8 mouse cellular contexts compared by ENCODE assay signal in genomic region chr6:50109757-50110378, GRCm38 (mm10). TPM values are rescaled to one million over a fixed set of nuclear protein-coding genes. Genes with fewer than 3 reads are reported as not detected.
DNase-seq lines count a peak whose midpoint lies in the region; ATAC-seq and TF ChIP-seq lines count a peak whose summit lies in the region.

Mpp6 (plus strand) TSS chr6:50110241.

- peak within 1 kb of the TSS; percentile 79 for H3K27ac ChIP-seq in cerebellum, adult 2 months (ENCODE audit: insufficient read depth, low read length)
- H3K27ac ChIP-seq in forebrain, postnatal 0 days (ENCODE audit: low read depth, low read length), result peak within 1 kb of the TSS; percentile 92
- peak within 1 kb of the TSS; percentile 72 for H3K27ac ChIP-seq in lung, embryonic 16.5 days (ENCODE audit: low read length)

- peak; percentile 62 for ATAC-seq in G1E (ENCODE audit: extremely low read depth, insufficient number of reproducible peaks, low FRiP score, poor library complexity, severe bottlenecking)
- peak; percentile 89 for ATAC-seq in forebrain, postnatal 0 days
- peak; percentile 95 for ATAC-seq in lung, embryonic 16.5 days (ENCODE audit: low read depth)

- peak within 1 kb of the TSS; percentile 90 for H3K4me2 ChIP-seq in forebrain, postnatal 0 days (ENCODE audit: low read depth)
- H3K4me2 ChIP-seq in lung, embryonic 16.5 days (ENCODE audit: low read depth, low read length), result peak within 1 kb of the TSS; percentile 70

- peak; percentile 79 for DNase-seq in G1E (ENCODE audit: low spot score)
- DNase-seq in cerebellum, adult 2 months, result peak; percentile 84 to 88
- DNase-seq in forebrain, postnatal 0 days, result peak; percentile 86
- DNase-seq in heart, postnatal 36 days, result peak; percentile 78 to 86
- DNase-seq in layer of hippocampus, adult 8-10 months (ENCODE audit: low spot score in 2 of 2), result peak; percentile 47 to 58
- DNase-seq in ovary, adult 18-20 months (ENCODE audit: low spot score), result peak; percentile 70
- peak; percentile 77 for DNase-seq in thymus, postnatal 0 days (ENCODE audit: low spot score)

- WGBS in cerebellum, adult 2 months, result under 1% methylated on average over 68 of the region's 74 CpGs
- WGBS in forebrain, postnatal 0 days, result under 1% methylated on average over 43 of the region's 74 CpGs
- under 1% methylated on average over 28 of the region's 74 CpGs for WGBS in lung, embryonic 16.5 days

- peaks cover 5% of the 10 kb centered on the region for H3K36me3 ChIP-seq in G1E (replicated peaks)
- H3K36me3 ChIP-seq in forebrain, postnatal 0 days (ENCODE audit: insufficient read depth), result no peaks in the 10 kb centered on the region
- H3K36me3 ChIP-seq in lung, embryonic 16.5 days (ENCODE audit: control insufficient read depth, insufficient read depth, low read length), result no peaks in the 10 kb centered on the region

- peak within 1 kb of the TSS; percentile 83 for H3K4me3 ChIP-seq in G1E (ENCODE audit: low read depth, low read length)
- H3K4me3 ChIP-seq in cerebellum, adult 2 months (replicated peaks; ENCODE audit: insufficient read depth, low read depth, low read length), result peak within 1 kb of the TSS; percentile 87
- H3K4me3 ChIP-seq in forebrain, postnatal 0 days (ENCODE audit: low read depth, low read length), result peak within 1 kb of the TSS; percentile 80
- peak within 1 kb of the TSS; percentile 84 for H3K4me3 ChIP-seq in lung, embryonic 16.5 days (ENCODE audit: low read length)

- no peaks in the 10 kb centered on the region for H3K9me3 ChIP-seq in G1E (replicated peaks)
- H3K9me3 ChIP-seq in forebrain, postnatal 0 days (ENCODE audit: low read length), result no peaks in the 10 kb centered on the region
- H3K9me3 ChIP-seq in lung, embryonic 16.5 days (ENCODE audit: control insufficient read depth, low read length), result no peaks in the 10 kb centered on the region

- TF ChIP-seq CTCF in G1E (IDR thresholded peaks at IDR 0.05; ENCODE audit: low read depth, low read length), result no peak
- TF ChIP-seq CTCF in cerebellum, adult 2 months (IDR thresholded peaks at IDR 0.05; ENCODE audit: borderline replicate concordance, insufficient read depth, low read depth, low read length), result 0 out of 2 replicates have a peak, but pooled peaks have one; percentile 20
- peak; percentile 58 for TF ChIP-seq CTCF in forebrain, postnatal 0 days (IDR thresholded peaks at IDR 0.05; ENCODE audit: low read depth)

- H3K4me1 ChIP-seq in G1E (ENCODE audit: insufficient read depth, low read depth, low read length), result peaks cover 27% of the 10 kb centered on the region
- no peaks in the 10 kb centered on the region for H3K4me1 ChIP-seq in cerebellum, adult 2 months (ENCODE audit: control insufficient read depth, insufficient read depth, low read length)
- peaks cover 6% of the 10 kb centered on the region; the same call in 1 of the 2 replicates for H3K4me1 ChIP-seq in forebrain, postnatal 0 days (ENCODE audit: insufficient read depth)
- H3K4me1 ChIP-seq in lung, embryonic 16.5 days (replicated peaks; ENCODE audit: control insufficient read depth, insufficient read depth, low read length), result peaks cover 6% of the 10 kb centered on the region

- peak within 1 kb of the TSS; percentile 91 for H3K9ac ChIP-seq in forebrain, postnatal 0 days
- peak within 1 kb of the TSS; percentile 90 for H3K9ac ChIP-seq in lung, embryonic 16.5 days (ENCODE audit: low read length)

- H3K27me3 ChIP-seq in G1E (ENCODE audit: insufficient read depth, low read length), result peaks cover 31% of the 10 kb centered on the region
- no peaks in the 10 kb centered on the region for H3K27me3 ChIP-seq in cerebellum, adult 2 months (ENCODE audit: control insufficient read depth, insufficient read depth, low read length)
- H3K27me3 ChIP-seq in forebrain, postnatal 0 days (ENCODE audit: insufficient read depth, low read length), result no peaks in the 10 kb centered on the region
- 0 out of 2 replicates have a peak, but pooled peaks cover 2% of the 10 kb centered on the region for H3K27me3 ChIP-seq in lung, embryonic 16.5 days (ENCODE audit: control insufficient read depth, insufficient read depth, low read depth, low read length)

- no peak for TF ChIP-seq POLR2A in cerebellum, adult 2 months (IDR thresholded peaks at IDR 0.05; ENCODE audit: borderline replicate concordance, insufficient read depth, low read length)

- intact Hi-C loops in heart, postnatal 36 days (cut with DNase I), result loop anchor here (5.0 kb wide), 4 partner anchors 52 to 593 kb away; no protein-coding TSS in a partner anchor

RNA-seq across cellular contexts. Expression of gene Mpp6, which starts in this region (rescaled TPM):
- total RNA-seq in G1E (2014; fragmentation: Nextera tagmentation), result 164 and 180 TPM in 2 replicates
- 130 and 152 TPM in 2 replicates for total RNA-seq in G1E (2017)
- polyA plus RNA-seq in G1E (2012), result 18.3 and 19.6 TPM in 2 replicates
- 73.0 and 75.7 TPM in 2 replicates for polyA plus RNA-seq in cerebellum, adult 2 months (2012; rRNA removed)
- 101 TPM in 2 replicates for total RNA-seq in forebrain, postnatal 0 days (2014; rRNA removed)
- polyA plus RNA-seq in forebrain, postnatal 0 days (2015; fragmentation: Nextera tagmentation; extraction: Ambion mirVana), result 54.5 and 66.4 TPM in 2 replicates
- 10 to 100 TPM; 59.2 to 64.2 TPM for total RNA-seq in heart, postnatal 36 days (2021)
- 100 to 1,000 TPM in 2 of 4 experiments, 10 to 100 TPM in 2; 83.9 to 106 (median 92.9) TPM for total RNA-seq in layer of hippocampus, adult 8-10 months (2022)
- polyA plus RNA-seq in lung, embryonic 16.5 days (2015; fragmentation: Nextera tagmentation; extraction: Ambion mirVana), result 49.5 and 52.7 TPM in 2 replicates
- polyA plus RNA-seq in thymus, postnatal 0 days (2015; fragmentation: Nextera tagmentation; extraction: Ambion mirVana), result 50.6 and 51.0 TPM in 2 replicates

Comparison
In these comparisons a context has a peak if more than half of its experiments do, and no peak if none do; other contexts are left out.
1. Peak in every context shown above with its lines: DNase-seq, ATAC-seq, H3K4me3 ChIP-seq and H3K27ac ChIP-seq.